Comparison of ENCODE assay signal across 8 mouse cellular contexts in the genomic region with DNA sequence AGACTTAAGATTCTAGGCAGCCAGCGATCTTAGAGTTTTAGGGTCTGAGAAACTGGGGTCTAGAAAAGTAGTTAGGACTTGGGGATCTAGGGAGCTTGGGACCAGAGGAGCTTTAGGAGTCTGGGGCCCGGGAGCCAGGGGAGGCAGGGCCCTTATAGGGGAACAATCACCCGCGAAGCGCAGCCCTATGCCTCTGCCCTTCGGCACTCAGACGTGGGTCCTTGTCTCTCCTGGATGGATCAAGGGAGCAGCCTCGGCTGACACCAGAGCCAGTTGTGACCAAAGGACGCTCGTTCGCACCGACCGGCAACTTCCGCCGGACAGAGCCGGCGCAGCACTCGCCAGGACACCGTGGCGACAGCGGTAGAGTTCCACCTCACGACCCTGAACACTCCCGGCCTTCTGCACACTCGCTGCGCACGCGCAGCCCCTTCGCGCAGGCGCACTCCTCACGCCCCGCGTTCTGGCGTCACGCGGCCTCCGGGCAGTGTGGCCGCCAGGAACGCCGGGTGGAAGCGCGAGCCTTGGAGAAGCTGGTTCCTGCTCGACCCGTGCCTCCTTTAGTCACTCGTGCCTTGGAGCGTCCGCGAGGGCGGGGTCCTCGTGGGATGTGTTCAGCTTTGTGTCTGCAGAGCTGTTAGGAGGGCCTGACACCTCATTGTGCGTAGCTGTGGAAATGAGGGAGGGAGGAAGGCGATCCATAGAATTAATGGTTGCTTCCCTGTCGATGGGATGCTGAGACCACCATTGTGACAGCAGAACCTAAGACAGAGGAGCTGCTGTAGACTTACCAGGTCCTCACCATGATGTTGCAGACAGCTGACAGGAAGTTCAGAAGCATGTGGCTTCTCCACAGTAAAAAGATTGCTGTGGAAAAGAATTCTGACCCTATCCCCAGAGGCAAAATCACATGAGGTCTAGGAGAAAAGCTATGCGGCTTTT. TPM values are rescaled to one million over a fixed set of nuclear protein-coding genes. Genes with fewer than 3 reads are reported as not detected.
DNase-seq lines count a peak whose midpoint lies in the region; ATAC-seq and TF ChIP-seq lines count a peak whose summit lies in the region.

No protein-coding gene starts in this region.

- peak overlapping the region; percentile 85 for H3K4me2 ChIP-seq in intestine, postnatal 0 days (replicated peaks; ENCODE audit: low read depth)
- peak overlapping the region; percentile 96 for H3K4me2 ChIP-seq in midbrain, embryonic 11.5 days

- peaks cover 24% of the 10 kb centered on the region for H3K27me3 ChIP-seq in embryonic facial prominence, embryonic 10.5 days (replicated peaks; ENCODE audit: low read depth, poor library complexity, severe bottlenecking)
- no peaks in the 10 kb centered on the region for H3K27me3 ChIP-seq in intestine, postnatal 0 days (replicated peaks; ENCODE audit: control insufficient read depth, insufficient read depth, low read length)
- no peaks in the 10 kb centered on the region for H3K27me3 ChIP-seq in midbrain, embryonic 11.5 days (ENCODE audit: control insufficient read depth, insufficient read depth, low read length)

- H3K4me1 ChIP-seq in embryonic facial prominence, embryonic 10.5 days: peaks cover 25% of the 10 kb centered on the region
- H3K4me1 ChIP-seq in intestine, postnatal 0 days (replicated peaks; ENCODE audit: control insufficient read depth, insufficient read depth, low read length): peaks cover 8% of the 10 kb centered on the region; the same call in 1 of the 2 replicates
- peaks cover 12% of the 10 kb centered on the region for H3K4me1 ChIP-seq in midbrain, embryonic 11.5 days (ENCODE audit: control insufficient read depth, insufficient read depth, low read length)

- H3K9ac ChIP-seq in intestine, postnatal 0 days (ENCODE audit: low read depth, low read length): peak overlapping the region; percentile 88
- peak overlapping the region; percentile 94 for H3K9ac ChIP-seq in midbrain, embryonic 11.5 days (ENCODE audit: low read length)

- H3K4me3 ChIP-seq in embryonic facial prominence, embryonic 10.5 days: peak overlapping the region; percentile 82
- peak overlapping the region; percentile 58 for H3K4me3 ChIP-seq in intestine, postnatal 0 days (ENCODE audit: low read depth, low read length)
- peak overlapping the region; percentile 69 for H3K4me3 ChIP-seq in midbrain, embryonic 11.5 days (ENCODE audit: low read depth, low read length)

- DNase-seq in adrenal gland, postnatal 14 days: peak; percentile 98
- DNase-seq in embryonic facial prominence, embryonic 10.5 days (ENCODE audit: low spot score): peak; percentile 96
- peak; percentile 96 for DNase-seq in left cerebral cortex, postnatal 4 days
- DNase-seq in midbrain, embryonic 11.5 days (ENCODE audit: low spot score, missing footprints): peak; percentile 100
- DNase-seq in right cerebral cortex, postnatal 4 days: peak; percentile 96
- DNase-seq in yolk sac, embryonic 10.5 days (ENCODE audit: low spot score): peak; percentile 89

- H3K9me3 ChIP-seq in embryonic facial prominence, embryonic 10.5 days: no peaks in the 10 kb centered on the region
- H3K9me3 ChIP-seq in intestine, postnatal 0 days (ENCODE audit: control insufficient read depth): no peaks in the 10 kb centered on the region
- no peaks in the 10 kb centered on the region for H3K9me3 ChIP-seq in midbrain, embryonic 11.5 days (ENCODE audit: control insufficient read depth, low read length)

- intact Hi-C loops in left cerebral cortex, postnatal 4 days (cut with DNase I): no loop called here

- 4% methylated on average over 54 of the region's 54 CpGs for WGBS in embryonic facial prominence, embryonic 10.5 days
- 2% methylated on average over 54 of the region's 54 CpGs for whole genome bisulfite sequencing in intestine, postnatal 0 days
- 3% methylated on average over 54 of the region's 54 CpGs for whole genome bisulfite sequencing in midbrain, embryonic 11.5 days

- peak overlapping the region; percentile 95 for H3K27ac ChIP-seq in embryonic facial prominence, embryonic 10.5 days (replicated peaks)
- peak overlapping the region; percentile 65 for H3K27ac ChIP-seq in intestine, postnatal 0 days (ENCODE audit: low read depth, low read length)
- H3K27ac ChIP-seq in midbrain, embryonic 11.5 days (ENCODE audit: low read depth, low read length): peak overlapping the region; percentile 62; the same call in 1 of the 2 replicates

- no peak for TF ChIP-seq CTCF in intestine, postnatal 0 days (IDR thresholded peaks at IDR 0.05; ENCODE audit: low read depth)

- ATAC-seq in granulocyte monocyte progenitor cell, adult 5-6 weeks (replicated peaks; ENCODE audit: poor library complexity, severe bottlenecking): peak; percentile 85
- peak; percentile 94 for ATAC-seq in intestine, postnatal 0 days
- peak; percentile 96 for ATAC-seq in midbrain, embryonic 11.5 days (ENCODE audit: low FRiP score)

- peaks cover 4% of the 10 kb centered on the region; the same call in 1 of the 2 replicates for H3K36me3 ChIP-seq in embryonic facial prominence, embryonic 10.5 days (replicated peaks)
- no peaks in the 10 kb centered on the region for H3K36me3 ChIP-seq in intestine, postnatal 0 days (ENCODE audit: control insufficient read depth, insufficient read depth)
- H3K36me3 ChIP-seq in midbrain, embryonic 11.5 days (ENCODE audit: control insufficient read depth, insufficient read depth, low read length): no peaks in the 10 kb centered on the region

RNA-seq across cellular contexts. Expression of a gene that starts 14.8 kb away (rescaled TPM):
- total RNA-seq in adrenal gland, postnatal 14 days (2021): 2.8 and 4.6 TPM in 2 replicates
- 4.3 and 4.5 TPM in 2 replicates for polyA plus RNA-seq in embryonic facial prominence, embryonic 10.5 days (2016; fragmentation: Nextera tagmentation; extraction: Ambion mirVana)
- total RNA-seq in granulocyte monocyte progenitor cell, adult 5-6 weeks (2014; fragmentation: Nextera tagmentation): 1.0 and 5.4 TPM in 2 replicates
- 0.82 and 1.3 TPM in 2 replicates for total RNA-seq in granulocyte monocyte progenitor cell, adult 5-6 weeks (2017)
- polyA plus RNA-seq in intestine, postnatal 0 days (2015; fragmentation: Nextera tagmentation; extraction: Ambion mirVana): 8.1 and 8.3 TPM in 2 replicates
- 1 to 10 TPM in 1 of 2 experiments, under 1 TPM in 1; 0.62 to 1.9 TPM for total RNA-seq in left cerebral cortex, postnatal 4 days (2021)
- polyA plus RNA-seq in midbrain, embryonic 11.5 days (2014; fragmentation: Nextera tagmentation; extraction: Ambion mirVana): 4.8 and 5.1 TPM in 2 replicates

RNA-seq across cellular contexts. Expression of a gene that starts 18.8 kb away (rescaled TPM):
- 245 and 247 TPM in 2 replicates for total RNA-seq in adrenal gland, postnatal 14 days (2021)
- 47.0 and 53.4 TPM in 2 replicates for polyA plus RNA-seq in embryonic facial prominence, embryonic 10.5 days (2016; fragmentation: Nextera tagmentation; extraction: Ambion mirVana)
- 118 and 134 TPM in 2 replicates for total RNA-seq in granulocyte monocyte progenitor cell, adult 5-6 weeks (2014; fragmentation: Nextera tagmentation)
- 73.9 and 101 TPM in 2 replicates for total RNA-seq in granulocyte monocyte progenitor cell, adult 5-6 weeks (2017)
- polyA plus RNA-seq in intestine, postnatal 0 days (2015; fragmentation: Nextera tagmentation; extraction: Ambion mirVana): 121 and 125 TPM in 2 replicates
- total RNA-seq in left cerebral cortex, postnatal 4 days (2021): 100 to 1,000 TPM; 279 to 286 TPM
- 62.5 and 82.6 TPM in 2 replicates for polyA plus RNA-seq in midbrain, embryonic 11.5 days (2014; fragmentation: Nextera tagmentation; extraction: Ambion mirVana)

RNA-seq across cellular contexts. Expression of a gene that starts 26.8 kb away (rescaled TPM):
- total RNA-seq in adrenal gland, postnatal 14 days (2021): 29.1 and 33.0 TPM in 2 replicates
- 9.7 and 10.6 TPM in 2 replicates for polyA plus RNA-seq in embryonic facial prominence, embryonic 10.5 days (2016; fragmentation: Nextera tagmentation; extraction: Ambion mirVana)
- total RNA-seq in granulocyte monocyte progenitor cell, adult 5-6 weeks (2014; fragmentation: Nextera tagmentation): 1.6 and 9.2 TPM in 2 replicates
- total RNA-seq in granulocyte monocyte progenitor cell, adult 5-6 weeks (2017): 0.56 and 1.2 TPM in 2 replicates
- polyA plus RNA-seq in intestine, postnatal 0 days (2015; fragmentation: Nextera tagmentation; extraction: Ambion mirVana): 12.7 and 13.4 TPM in 2 replicates
- total RNA-seq in left cerebral cortex, postnatal 4 days (2021): 100 to 1,000 TPM; 183 to 185 TPM
- 5.2 and 5.5 TPM in 2 replicates for polyA plus RNA-seq in midbrain, embryonic 11.5 days (2014; fragmentation: Nextera tagmentation; extraction: Ambion mirVana)

RNA-seq across cellular contexts. Expression of a gene that starts 49.0 kb away (rescaled TPM):
- total RNA-seq in adrenal gland, postnatal 14 days (2021): 48.4 and 54.1 TPM in 2 replicates
- 332 TPM in 2 replicates for polyA plus RNA-seq in embryonic facial prominence, embryonic 10.5 days (2016; fragmentation: Nextera tagmentation; extraction: Ambion mirVana)
- total RNA-seq in granulocyte monocyte progenitor cell, adult 5-6 weeks (2014; fragmentation: Nextera tagmentation): 113 and 231 TPM in 2 replicates
- total RNA-seq in granulocyte monocyte progenitor cell, adult 5-6 weeks (2017): 339 TPM in 2 replicates
- polyA plus RNA-seq in intestine, postnatal 0 days (2015; fragmentation: Nextera tagmentation; extraction: Ambion mirVana): 52.6 and 54.5 TPM in 2 replicates
- 10 to 100 TPM; 25.3 to 25.9 TPM for total RNA-seq in left cerebral cortex, postnatal 4 days (2021)
- polyA plus RNA-seq in midbrain, embryonic 11.5 days (2014; fragmentation: Nextera tagmentation; extraction: Ambion mirVana): 182 and 230 TPM in 2 replicates

Comparison
In these comparisons a context has a peak if more than half of its experiments do, and no peak if none do; other contexts are left out.
1. Peak in every context shown above with its lines: DNase-seq, ATAC-seq, H3K4me3 ChIP-seq and H3K27ac ChIP-seq.